ENCODE assay signal across 8 mouse cellular contexts in the genomic region with DNA sequence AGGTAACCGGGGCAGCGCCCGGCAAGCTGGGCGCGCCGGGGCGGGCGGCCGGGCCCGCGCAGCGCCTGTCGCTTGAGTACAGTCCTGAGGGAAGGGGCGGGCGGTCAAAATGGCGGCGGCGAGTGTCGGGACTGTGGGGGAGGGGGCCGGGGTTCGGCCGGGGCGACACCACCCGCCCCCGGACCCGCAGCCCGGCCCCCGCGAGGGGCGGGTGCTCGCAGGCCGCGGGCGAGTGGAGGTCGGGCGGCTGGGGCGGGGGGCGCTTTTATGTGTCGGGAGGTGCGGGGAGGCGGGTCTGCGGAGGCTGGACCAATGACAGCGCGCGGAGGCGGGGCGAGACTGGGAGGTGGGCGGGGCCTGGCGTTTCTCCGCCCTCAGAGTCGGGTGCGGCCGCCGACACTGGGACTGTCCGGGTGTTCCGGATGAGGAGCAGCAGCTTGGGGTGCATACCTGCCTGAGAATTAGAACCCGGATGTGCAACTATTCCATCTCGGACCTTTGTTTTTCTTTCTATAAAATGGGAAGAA. TPM values are rescaled to one million over a fixed set of nuclear protein-coding genes. Genes with fewer than 3 reads are reported as not detected.
DNase-seq lines count a peak whose midpoint lies in the region; ATAC-seq and TF ChIP-seq lines count a peak whose summit lies in the region.

No protein-coding gene starts in this region.

- H3K4me2 ChIP-seq in forebrain, embryonic 13.5 days, result peak overlapping the region; percentile 72
- H3K4me2 ChIP-seq in liver, embryonic 16.5 days (ENCODE audit: low read depth, low read length), result peak overlapping the region; percentile 98
- peak overlapping the region; percentile 56 for H3K4me2 ChIP-seq in neural tube, embryonic 12.5 days (replicated peaks)
- H3K4me2 ChIP-seq in stomach, postnatal 0 days (replicated peaks; ENCODE audit: low read depth), result peak overlapping the region; percentile 36

- WGBS in forebrain, embryonic 13.5 days, result 2% methylated on average over 43 of the region's 58 CpGs
- WGBS in large intestine, adult 2 months, result under 1% methylated on average over 58 of the region's 58 CpGs
- under 1% methylated on average over 57 of the region's 58 CpGs for WGBS in liver, embryonic 16.5 days (ENCODE audit: insufficient replicate concordance)
- WGBS in neural tube, embryonic 12.5 days, result under 1% methylated on average over 53 of the region's 58 CpGs
- WGBS in stomach, postnatal 0 days, result 1% methylated on average over 43 of the region's 58 CpGs

- H3K4me3 ChIP-seq in forebrain, embryonic 13.5 days, result peak overlapping the region; percentile 88
- H3K4me3 ChIP-seq in liver, embryonic 16.5 days (ENCODE audit: low read depth, low read length), result peak overlapping the region; percentile 99
- peak overlapping the region; percentile 95 for H3K4me3 ChIP-seq in neural tube, embryonic 12.5 days
- H3K4me3 ChIP-seq in stomach, postnatal 0 days (ENCODE audit: low read depth, low read length), result peak overlapping the region; percentile 84

- H3K27ac ChIP-seq in forebrain, embryonic 13.5 days, result peak overlapping the region; percentile 96
- H3K27ac ChIP-seq in liver, embryonic 16.5 days (ENCODE audit: low read length), result peak overlapping the region; percentile 99
- H3K27ac ChIP-seq in neural tube, embryonic 12.5 days, result peak overlapping the region; percentile 95
- peak overlapping the region; percentile 99 for H3K27ac ChIP-seq in stomach, postnatal 0 days (replicated peaks)

- intact Hi-C loops in heart, postnatal 10 days (cut with DNase I), result loop anchor here (5.0 kb wide), 1 partner anchor 60 kb away; no protein-coding TSS in a partner anchor

- H3K9me3 ChIP-seq in forebrain, embryonic 13.5 days (replicated peaks), result no peaks in the 10 kb centered on the region
- no peaks in the 10 kb centered on the region for H3K9me3 ChIP-seq in liver, embryonic 16.5 days (replicated peaks; ENCODE audit: control insufficient read depth, low read length)
- H3K9me3 ChIP-seq in neural tube, embryonic 12.5 days, result no peaks in the 10 kb centered on the region
- no peaks in the 10 kb centered on the region for H3K9me3 ChIP-seq in stomach, postnatal 0 days (ENCODE audit: control insufficient read depth, low read length)

- DNase-seq in ES-CJ7 (ENCODE audit: low read depth, low spot score), result peak; percentile 95
- DNase-seq in heart, postnatal 10 days, result peak; percentile 97 to 98
- peak; percentile 60 for DNase-seq in large intestine, adult 2 months (ENCODE audit: low read depth, low spot score)
- DNase-seq in stomach, postnatal 0 days (ENCODE audit: low spot score), result peak; percentile 96

- no peaks in the 10 kb centered on the region for H3K27me3 ChIP-seq in forebrain, embryonic 13.5 days
- H3K27me3 ChIP-seq in liver, embryonic 16.5 days (ENCODE audit: control insufficient read depth, insufficient read depth, low read depth, low read length), result no peaks in the 10 kb centered on the region
- no peaks in the 10 kb centered on the region for H3K27me3 ChIP-seq in neural tube, embryonic 12.5 days (replicated peaks)
- H3K27me3 ChIP-seq in stomach, postnatal 0 days (ENCODE audit: control insufficient read depth, insufficient read depth, low read length), result no peaks in the 10 kb centered on the region

- no peak for TF ChIP-seq CTCF in stomach, postnatal 0 days (IDR thresholded peaks at IDR 0.05; ENCODE audit: low read depth)

- TF ChIP-seq EP300 in stomach, postnatal 0 days (optimal IDR thresholded peaks at IDR 0.05), result no peak

- peak overlapping the region; percentile 78 for H3K9ac ChIP-seq in forebrain, embryonic 13.5 days
- H3K9ac ChIP-seq in liver, embryonic 16.5 days (ENCODE audit: low read depth, low read length), result peak overlapping the region; percentile 91
- peak overlapping the region; percentile 81 for H3K9ac ChIP-seq in neural tube, embryonic 12.5 days
- peak overlapping the region; percentile 90 for H3K9ac ChIP-seq in stomach, postnatal 0 days (ENCODE audit: low read length)

- peaks cover 45% of the 10 kb centered on the region for H3K4me1 ChIP-seq in forebrain, embryonic 13.5 days
- H3K4me1 ChIP-seq in liver, embryonic 16.5 days (ENCODE audit: control insufficient read depth, low read depth, low read length), result peaks cover 30% of the 10 kb centered on the region
- H3K4me1 ChIP-seq in neural tube, embryonic 12.5 days, result peaks cover 35% of the 10 kb centered on the region
- peaks cover 8% of the 10 kb centered on the region; the same call in 1 of the 2 replicates for H3K4me1 ChIP-seq in stomach, postnatal 0 days (replicated peaks; ENCODE audit: control insufficient read depth, insufficient read depth)

- ATAC-seq in cerebellum, adult (ENCODE audit: insufficient number of reproducible peaks, low FRiP score, low TSS enrichment), result peak; percentile 22; the same call in 1 of the 2 replicates
- peak; percentile 59 for ATAC-seq in forebrain, embryonic 13.5 days
- ATAC-seq in liver, embryonic 16.5 days (ENCODE audit: low read depth), result peak; percentile 65
- ATAC-seq in neural tube, embryonic 12.5 days (ENCODE audit: low FRiP score, low read depth), result peak; percentile 69
- peak; percentile 75 for ATAC-seq in stomach, postnatal 0 days (ENCODE audit: low FRiP score, low TSS enrichment)

- no peaks in the 10 kb centered on the region for H3K36me3 ChIP-seq in forebrain, embryonic 13.5 days (ENCODE audit: poor library complexity, severe bottlenecking)
- no peaks in the 10 kb centered on the region for H3K36me3 ChIP-seq in liver, embryonic 16.5 days (ENCODE audit: control insufficient read depth, insufficient read depth)
- no peaks in the 10 kb centered on the region for H3K36me3 ChIP-seq in neural tube, embryonic 12.5 days
- H3K36me3 ChIP-seq in stomach, postnatal 0 days (ENCODE audit: control insufficient read depth, insufficient read depth, low read length), result no peaks in the 10 kb centered on the region

RNA-seq across cellular contexts. Expression of gene Rfx1, which starts 0.5 kb away (rescaled TPM):
- polyA plus RNA-seq in forebrain, embryonic 13.5 days (2015; fragmentation: Nextera tagmentation; extraction: Ambion mirVana), result 6.7 and 8.3 TPM in 2 replicates
- 10 to 100 TPM; 12.4 to 15.4 TPM for total RNA-seq in heart, postnatal 10 days (2021)
- 19.0 and 25.2 TPM in 2 replicates for polyA plus RNA-seq in large intestine, adult 2 months (2012; rRNA removed)
- polyA plus RNA-seq in liver, embryonic 16.5 days (2015; fragmentation: Nextera tagmentation; extraction: Ambion mirVana), result 2.0 and 2.7 TPM in 2 replicates
- 9.1 and 9.3 TPM in 2 replicates for polyA plus RNA-seq in neural tube, embryonic 12.5 days (2016; fragmentation: Nextera tagmentation; extraction: Ambion mirVana)
- 2.7 and 3.0 TPM in 2 replicates for polyA plus RNA-seq in stomach, postnatal 0 days (2015; fragmentation: Nextera tagmentation; extraction: Ambion mirVana)

RNA-seq across cellular contexts. Expression of gene Gm10643, which starts 2.2 kb away (rescaled TPM):
- polyA plus RNA-seq in forebrain, embryonic 13.5 days (2015; fragmentation: Nextera tagmentation; extraction: Ambion mirVana), result 1.1 and 1.5 TPM in 2 replicates
- 1 to 10 TPM; 3.3 to 4.3 TPM for total RNA-seq in heart, postnatal 10 days (2021)
- 0.82 and 1.1 TPM in 2 replicates for polyA plus RNA-seq in large intestine, adult 2 months (2012; rRNA removed)
- polyA plus RNA-seq in liver, embryonic 16.5 days (2015; fragmentation: Nextera tagmentation; extraction: Ambion mirVana), result 0.08 and 0.32 TPM in 2 replicates
- 1.6 and 2.2 TPM in 2 replicates for polyA plus RNA-seq in neural tube, embryonic 12.5 days (2016; fragmentation: Nextera tagmentation; extraction: Ambion mirVana)
- polyA plus RNA-seq in stomach, postnatal 0 days (2015; fragmentation: Nextera tagmentation; extraction: Ambion mirVana), result 0.96 and 1.2 TPM in 2 replicates

RNA-seq across cellular contexts. Expression of gene Rln3, which starts 22.3 kb away (rescaled TPM):
- polyA plus RNA-seq in forebrain, embryonic 13.5 days (2015; fragmentation: Nextera tagmentation; extraction: Ambion mirVana), result not detected in 2 replicates
- total RNA-seq in heart, postnatal 10 days (2021), result not detected
- polyA plus RNA-seq in large intestine, adult 2 months (2012; rRNA removed), result 0.49 and 0.56 TPM in 2 replicates
- 0.15 TPM in 1 of 2 replicates, not detected in the other for polyA plus RNA-seq in liver, embryonic 16.5 days (2015; fragmentation: Nextera tagmentation; extraction: Ambion mirVana)
- not detected in 2 replicates for polyA plus RNA-seq in neural tube, embryonic 12.5 days (2016; fragmentation: Nextera tagmentation; extraction: Ambion mirVana)
- polyA plus RNA-seq in stomach, postnatal 0 days (2015; fragmentation: Nextera tagmentation; extraction: Ambion mirVana), result 0.17 TPM in 1 of 2 replicates, not detected in the other

RNA-seq across cellular contexts. Expression of gene Il27ra, which starts 24.7 kb away (rescaled TPM):
- polyA plus RNA-seq in forebrain, embryonic 13.5 days (2015; fragmentation: Nextera tagmentation; extraction: Ambion mirVana), result 0.23 and 0.29 TPM in 2 replicates
- 1 to 10 TPM; 5.9 to 6.0 TPM for total RNA-seq in heart, postnatal 10 days (2021)
- polyA plus RNA-seq in large intestine, adult 2 months (2012; rRNA removed), result 5.5 and 6.5 TPM in 2 replicates
- 0.87 and 1.0 TPM in 2 replicates for polyA plus RNA-seq in liver, embryonic 16.5 days (2015; fragmentation: Nextera tagmentation; extraction: Ambion mirVana)
- polyA plus RNA-seq in neural tube, embryonic 12.5 days (2016; fragmentation: Nextera tagmentation; extraction: Ambion mirVana), result 0.28 and 0.29 TPM in 2 replicates
- polyA plus RNA-seq in stomach, postnatal 0 days (2015; fragmentation: Nextera tagmentation; extraction: Ambion mirVana), result 0.40 and 0.44 TPM in 2 replicates

RNA-seq across cellular contexts. Expression of gene Dcaf15, which starts 37.5 kb away (rescaled TPM):
- 17.0 and 19.2 TPM in 2 replicates for polyA plus RNA-seq in forebrain, embryonic 13.5 days (2015; fragmentation: Nextera tagmentation; extraction: Ambion mirVana)
- 10 to 100 TPM; 13.7 to 13.9 TPM for total RNA-seq in heart, postnatal 10 days (2021)
- polyA plus RNA-seq in large intestine, adult 2 months (2012; rRNA removed), result 73.4 and 87.9 TPM in 2 replicates
- polyA plus RNA-seq in liver, embryonic 16.5 days (2015; fragmentation: Nextera tagmentation; extraction: Ambion mirVana), result 2.4 and 3.0 TPM in 2 replicates
- polyA plus RNA-seq in neural tube, embryonic 12.5 days (2016; fragmentation: Nextera tagmentation; extraction: Ambion mirVana), result 18.0 and 19.6 TPM in 2 replicates
- 4.1 and 4.4 TPM in 2 replicates for polyA plus RNA-seq in stomach, postnatal 0 days (2015; fragmentation: Nextera tagmentation; extraction: Ambion mirVana)

Comparison
In these comparisons a context has a peak if more than half of its experiments do, and no peak if none do; other contexts are left out.
1. Peak in every context shown above with its lines: DNase-seq, ATAC-seq, H3K4me3 ChIP-seq and H3K27ac ChIP-seq.
2. ATAC-seq: peak in every context shown above with its lines; median percentile 75 in stomach, postnatal 0 days; 69 in neural tube, embryonic 12.5 days; 65 in liver, embryonic 16.5 days; 59 in forebrain, embryonic 13.5 days; 22 in cerebellum, adult.
3. H3K4me2 ChIP-seq: peak in every context shown above with its lines; median percentile 98 in liver, embryonic 16.5 days; 72 in forebrain, embryonic 13.5 days; 56 in neural tube, embryonic 12.5 days; 36 in stomach, postnatal 0 days.